Mouse (Mus musculus) liver, adult 2 months (tissue): ENCODE measurements around the gene Smyd1. TPM values are rescaled to one million over a fixed set of nuclear protein-coding genes. Genes with fewer than 3 reads are reported as not detected.
A peak's percentile ranks its signal among the peaks of the same experiment; 100 is the strongest.

Experiments
- DNase-seq: peaks from one replicate; pipeline ENCODE4 v3.0.0-alpha.2; 2011; ENCODE audit warnings: low read depth, low spot score; ENCODE audit errors: extremely low read depth
- H3K27ac ChIP-seq: fragments of 200-500 bp; replicated peaks from 2 replicates; pipeline ENCODE4 v1.5.1; 2012; ENCODE audit warnings: low read depth, mild to moderate bottlenecking, control low read depth, inconsistent platforms, low read length; ENCODE audit not compliant: insufficient read depth
- H3K27me3 ChIP-seq: fragments of 200-500 bp; 2 replicates; pipeline ENCODE4 v1.6.1; 2012; ENCODE audit warnings: mild to moderate bottlenecking, moderate library complexity, low read length, inconsistent platforms; ENCODE audit not compliant: control insufficient read depth, insufficient read depth
- H3K36me3 ChIP-seq: fragments of 200-500 bp; 2 replicates; pipeline ENCODE4 v1.6.1; 2012; ENCODE audit warnings: low read length, inconsistent platforms; ENCODE audit not compliant: control insufficient read depth, insufficient read depth
- H3K4me1 ChIP-seq: fragments of 200-500 bp; 2 replicates; pipeline ENCODE4 v1.6.1; 2011; ENCODE audit warnings: low read length; ENCODE audit not compliant: control insufficient read depth, insufficient read depth
- H3K4me3 ChIP-seq: fragments of 200-500 bp; 2 replicates; pipeline ENCODE4 v1.5.1; 2011; ENCODE audit warnings: low read depth, mild to moderate bottlenecking, control low read depth, low read length, moderate library complexity; ENCODE audit not compliant: insufficient read depth
- H3K79me2 ChIP-seq: fragments of 200-500 bp; 2 replicates; pipeline ENCODE4 v1.6.1; 2012; ENCODE audit warnings: inconsistent platforms, mild to moderate bottlenecking, low read length, moderate library complexity; ENCODE audit not compliant: control insufficient read depth, insufficient read depth
- H3K9ac ChIP-seq: fragments of 200-500 bp; 2 replicates; pipeline ENCODE4 v1.6.1; 2012; ENCODE audit warnings: low read depth, mild to moderate bottlenecking, control low read depth, inconsistent platforms, low read length
- CTCF ChIP-seq: fragments of 200-500 bp; IDR thresholded peaks from 2 replicates; pipeline ENCODE4 v1.5.1; 2011; ENCODE audit warnings: low read depth, low read length, control low read depth
- POLR2A ChIP-seq: fragments of 200-500 bp; IDR thresholded peaks from 2 replicates; pipeline ENCODE4 v1.6.1; 2011; ENCODE audit warnings: low read length, control low read depth; ENCODE audit not compliant: insufficient read depth; ENCODE audit errors: extremely low read depth
- WGBS: fragments of 180-500 bp; shearing (Covaris S2); methylation state at CpG from one replicate; pipeline ENCODE4 v1.1.7; 2018; 5-methylcytosine and 5-hydroxymethylcytosine counted together
- polyA plus RNA-seq: library from polyadenylated mRNA; depleted of rRNA; stranded (reverse); fragments of >200 nt; gene quantifications from 2 replicates; pipeline ENCODE4 v1.2.3, GENCODE M21; 2012
- total RNA-seq: library from RNA; depleted of rRNA; stranded (reverse); fragments of >200 nt; gene quantifications from 2 replicates; pipeline ENCODE4 v1.2.3, GENCODE M21; 2014

Gene Smyd1
- total and polyA plus RNA-seq, 2 experiments: 1.5 to 3.7 TPM

DNA sequence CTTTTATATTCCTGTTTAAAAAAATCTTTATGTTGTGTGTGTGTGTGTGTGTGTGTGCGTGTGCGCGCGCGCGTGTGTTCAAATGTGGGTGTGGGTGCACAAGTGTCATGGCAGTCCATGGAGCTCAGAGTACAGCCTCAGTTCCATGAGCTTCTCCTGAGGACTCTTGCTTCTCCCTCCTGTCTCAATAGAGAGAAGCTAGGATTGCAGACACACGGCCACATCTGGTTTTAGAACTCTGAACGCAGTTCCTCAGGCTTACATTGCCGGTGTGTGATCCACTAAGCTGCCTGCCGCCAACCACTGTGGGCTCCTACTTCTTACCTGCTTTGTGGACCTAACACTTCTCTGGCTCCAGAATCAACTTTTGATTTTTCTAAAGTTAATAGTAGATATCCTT is 65.9 kb downstream of the Smyd1 start:
- no peaks in the 10 kb centered on the region for H3K36me3 ChIP-seq
- H3K79me2 ChIP-seq: no peaks in the 10 kb centered on the region
- 96% methylated on average over 10 of the region's 10 CpGs for WGBS
- DNase-seq: no peak
- no peaks in the 10 kb centered on the region for H3K27me3 ChIP-seq
- no peak overlapping the region for H3K4me3 ChIP-seq
- no peak overlapping the region for H3K27ac ChIP-seq
- H3K9ac ChIP-seq: no peak overlapping the region
- TF ChIP-seq POLR2A (no peak), CTCF (no peak)
- H3K4me1 ChIP-seq: no peaks in the 10 kb centered on the region

DNA sequence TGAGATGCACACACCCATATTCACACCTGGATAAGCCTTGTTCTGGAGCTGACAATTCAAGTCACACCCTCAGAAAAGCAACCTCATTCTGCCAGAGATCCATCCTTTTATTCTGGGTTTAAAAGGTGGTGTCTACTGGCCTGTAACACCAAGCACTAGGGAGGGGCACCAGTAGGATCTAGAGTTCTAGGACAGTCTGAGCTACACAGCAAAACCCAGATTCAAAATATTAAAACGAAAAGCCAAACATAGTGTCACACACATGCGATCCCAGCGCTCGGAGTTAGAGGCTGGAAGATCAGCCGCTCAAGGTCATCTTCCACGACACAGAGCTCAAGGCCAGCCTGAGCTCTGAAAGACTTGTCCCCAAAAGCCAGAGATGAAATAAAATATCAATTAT is 67.6 kb downstream of the Smyd1 start:
- Histone ChIP-seq H3K4me3 (no peak overlapping the region), H3K36me3 (no peaks in the 10 kb centered on the region), H3K9ac (no peak overlapping the region), H3K79me2 (no peaks in the 10 kb centered on the region), H3K27ac (no peak overlapping the region), H3K4me1 (no peaks in the 10 kb centered on the region), H3K27me3 (no peaks in the 10 kb centered on the region)
- DNase-seq: no peak
- TF ChIP-seq POLR2A: no peak
- TF ChIP-seq CTCF: no peak
- WGBS: 88% methylated on average over 6 of the region's 6 CpGs

DNA sequence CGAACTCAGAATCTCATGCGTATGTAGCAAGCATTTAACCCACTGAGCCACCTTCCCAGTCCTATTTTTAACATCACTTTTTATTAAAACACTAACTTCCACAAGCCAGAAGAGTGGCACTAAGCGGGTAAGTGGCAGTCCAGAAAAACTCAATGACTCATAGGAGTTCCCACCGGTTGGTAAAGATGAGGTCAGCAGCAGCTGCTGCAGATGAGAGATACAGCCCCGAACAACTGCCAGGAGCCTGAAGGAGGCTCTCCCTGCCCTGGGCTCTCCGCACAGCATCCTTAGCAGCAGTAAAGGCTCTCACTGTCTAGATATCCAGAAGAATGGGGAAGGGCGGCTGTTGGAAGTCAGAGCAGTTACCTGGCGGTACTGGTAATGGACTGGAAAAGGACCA is 71.1 kb downstream of the Smyd1 start:
- Histone ChIP-seq H3K4me3 (no peak overlapping the region), H3K27me3 (no peaks in the 10 kb centered on the region), H3K27ac (no peak overlapping the region), H3K4me1 (no peaks in the 10 kb centered on the region), H3K79me2 (no peaks in the 10 kb centered on the region), H3K36me3 (no peaks in the 10 kb centered on the region), H3K9ac (no peak overlapping the region)
- 85% methylated on average over 8 of the region's 8 CpGs for WGBS
- DNase-seq: no peak
- no peak for TF ChIP-seq POLR2A

- no peak overlapping the region for H3K27ac ChIP-seq
- TF ChIP-seq POLR2A (no peak), CTCF (no peak)
- WGBS: 69% methylated on average over 3 of the region's 3 CpGs
Measured at GRCm38 (mm10) chr6:71249615-71250014, 72.4 kb downstream of the Smyd1 start.

DNA sequence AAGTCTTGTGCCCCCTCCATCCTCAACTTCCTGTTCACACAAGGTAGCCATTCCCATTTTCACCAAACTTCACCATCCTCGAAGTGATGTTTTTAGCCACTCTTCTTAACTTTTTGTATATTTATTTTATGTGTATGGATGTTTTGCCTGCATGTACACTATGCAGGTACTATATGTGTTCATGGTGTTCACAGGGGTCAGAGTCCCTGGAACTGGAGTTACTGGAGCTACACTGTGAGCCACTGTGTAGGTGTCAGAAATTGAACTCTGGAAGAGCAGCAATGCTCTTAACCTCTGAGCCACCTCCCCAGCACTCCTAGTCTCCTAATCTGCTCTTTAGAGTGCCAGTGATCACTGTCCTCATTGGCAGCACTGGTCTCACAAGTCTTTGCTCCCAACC is 73.6 kb downstream of the Smyd1 start:
- WGBS: 97% methylated on average over 1 of the region's 1 CpGs
- Histone ChIP-seq H3K9ac (no peak overlapping the region), H3K36me3 (no peaks in the 10 kb centered on the region), H3K4me1 (no peaks in the 10 kb centered on the region), H3K27ac (no peak overlapping the region), H3K4me3 (no peak overlapping the region), H3K79me2 (no peaks in the 10 kb centered on the region), H3K27me3 (no peaks in the 10 kb centered on the region)
- TF ChIP-seq POLR2A: no peak
- no peak for TF ChIP-seq CTCF
- DNase-seq: no peak

More at GRCm38 (mm10) chr6:71249615-71250014, 72.4 kb downstream of the Smyd1 start:
- Histone ChIP-seq H3K4me3 (no peak overlapping the region), H3K79me2 (no peaks in the 10 kb centered on the region), H3K36me3 (no peaks in the 10 kb centered on the region), H3K4me1 (no peaks in the 10 kb centered on the region), H3K9ac (no peak overlapping the region), H3K27me3 (no peaks in the 10 kb centered on the region)
- DNase-seq: no peak

GRCm38 (mm10) chr6:71243258-71243657 is 78.8 kb downstream of the Smyd1 start:
- no peaks in the 10 kb centered on the region for H3K36me3 ChIP-seq
- WGBS: 81% methylated on average over 3 of the region's 3 CpGs
- H3K4me3 ChIP-seq: no peak overlapping the region
- no peak overlapping the region for H3K27ac ChIP-seq
- peak; percentile 20 for DNase-seq
- H3K27me3 ChIP-seq: no peaks in the 10 kb centered on the region
- H3K4me1 ChIP-seq: peaks cover 5% of the 10 kb centered on the region; the same call in 1 of the 2 replicates
- H3K79me2 ChIP-seq: no peaks in the 10 kb centered on the region
- H3K9ac ChIP-seq: no peak overlapping the region
- peak; percentile 4; the same call in 1 of the 2 replicates for TF ChIP-seq CTCF
- TF ChIP-seq POLR2A: no peak
